Mouse (Mus musculus) liver, embryonic 14.5 days (tissue): Measurements from ENCODE around the gene Gabrr2.

Experiments
- CTCF ChIP-seq: IDR thresholded peaks from 2 replicates; pipeline ENCODE4 v1.5.1; 2016; ENCODE audit warnings: antibody characterized with exemption, low read depth, control low read depth
- EP300 ChIP-seq: IDR thresholded peaks from 2 replicates; pipeline ENCODE4 v1.6.1; 2016; ENCODE audit warnings: antibody characterized with exemption, low read depth

GRCm38 (mm10) chr4:33029104-33029503 lies 33.7 kb upstream of the Gabrr2 start:
- TF ChIP-seq CTCF = no peak
- no peak for TF ChIP-seq EP300
